Mouse (Mus musculus) layer of hippocampus, adult 9-10 months (tissue): ENCODE measurements around the gene Rora.

Experiments used
- DNase-seq: peaks from one replicate; pipeline ENCODE4 v3.0.0; 2022; ENCODE audit warnings: low spot score

The Rora gene

GRCm38 (mm10) chr9:68888670-68889069, 235.1 kb downstream of the Rora start:
- DNase-seq, result no peak

- no peak for DNase-seq
Observed at GRCm38 (mm10) chr9:68891431-68891830, 237.8 kb downstream of the Rora start.

- DNase-seq, result no peak
Observed at GRCm38 (mm10) chr9:68892356-68892755, 238.8 kb downstream of the Rora start.

GRCm38 (mm10) chr9:68892859-68893258, 239.3 kb downstream of the Rora start:
- no peak for DNase-seq

- DNase-seq, result no peak
Observed at GRCm38 (mm10) chr9:68898286-68898685, 244.7 kb downstream of the Rora start.

GRCm38 (mm10) chr9:68899525-68900222, 246.1 kb downstream of the Rora start:
- DNase-seq, result no peak

- DNase-seq, result no peak
Observed at GRCm38 (mm10) chr9:68906361-68906883, 252.8 kb downstream of the Rora start.

GRCm38 (mm10) chr9:68912483-68913151, 259.0 kb downstream of the Rora start:
- DNase-seq, result no peak

GRCm38 (mm10) chr9:68913191-68913697, 259.7 kb downstream of the Rora start:
- DNase-seq, result no peak

GRCm38 (mm10) chr9:68914541-68915275, 261.1 kb downstream of the Rora start:
- DNase-seq, result no peak

GRCm38 (mm10) chr9:68916741-68917140, 263.2 kb downstream of the Rora start:
- no peak for DNase-seq

GRCm38 (mm10) chr9:68923128-68923601, 269.6 kb downstream of the Rora start:
- no peak for DNase-seq

- no peak for DNase-seq
Observed at GRCm38 (mm10) chr9:68926406-68926805, 272.8 kb downstream of the Rora start.

- DNase-seq, result no peak
Observed at GRCm38 (mm10) chr9:68933159-68933558, 279.6 kb downstream of the Rora start.

- no peak for DNase-seq
Observed at GRCm38 (mm10) chr9:68934238-68934637, 280.7 kb downstream of the Rora start.

- DNase-seq, result no peak
Observed at GRCm38 (mm10) chr9:68935611-68936010, 282.0 kb downstream of the Rora start.

GRCm38 (mm10) chr9:68941037-68941436, 287.5 kb downstream of the Rora start:
- peak; percentile 43 for DNase-seq

- no peak for DNase-seq
Observed at GRCm38 (mm10) chr9:68942595-68943011, 289.0 kb downstream of the Rora start.

- no peak for DNase-seq
Observed at GRCm38 (mm10) chr9:68944026-68944425, 290.4 kb downstream of the Rora start.

GRCm38 (mm10) chr9:68947707-68948106, 294.1 kb downstream of the Rora start:
- no peak for DNase-seq

GRCm38 (mm10) chr9:68948141-68948540, 294.6 kb downstream of the Rora start:
- DNase-seq, result no peak

GRCm38 (mm10) chr9:68956210-68956874, 302.8 kb downstream of the Rora start:
- no peak for DNase-seq
